Mouse (Mus musculus) hindbrain, embryonic 10.5 days (tissue): ENCODE data around the gene Kdf1. TPM values are rescaled to one million over a fixed set of nuclear protein-coding genes. Genes with fewer than 3 reads are reported as not detected.
A peak's percentile ranks its signal among the peaks of the same experiment; 100 is the strongest.

Source experiments
- DNase-seq: peaks from one replicate; pipeline ENCODE4 v3.0.0-alpha.2; 2017; ENCODE audit warnings: low spot score
- H3K27ac ChIP-seq: fragments of 300-500 bp; sonication (generic); 2 replicates; pipeline ENCODE4 v1.5.1; 2016; ENCODE audit warnings: mild to moderate bottlenecking, moderate library complexity
- H3K27me3 ChIP-seq: fragments of 300-500 bp; sonication (generic); 2 replicates; pipeline ENCODE4 v1.6.1; 2016; ENCODE audit warnings: mild to moderate bottlenecking; ENCODE audit not compliant: poor library complexity, insufficient read depth, severe bottlenecking
- H3K36me3 ChIP-seq: fragments of 300-500 bp; sonication (generic); 2 replicates; pipeline ENCODE4 v1.6.1; 2016; ENCODE audit warnings: mild to moderate bottlenecking, moderate library complexity
- H3K4me1 ChIP-seq: fragments of 300-500 bp; sonication (generic); replicated peaks from 2 replicates; pipeline ENCODE4 v1.6.1; 2016; ENCODE audit warnings: mild to moderate bottlenecking
- H3K4me3 ChIP-seq: fragments of 300-500 bp; sonication (generic); 2 replicates; pipeline ENCODE4 v1.5.1; 2016; ENCODE audit warnings: mild to moderate bottlenecking, moderate library complexity
- H3K9me3 ChIP-seq: fragments of 300-500 bp; sonication (generic); 2 replicates; pipeline ENCODE4 v1.6.1; 2016; ENCODE audit warnings: mild to moderate bottlenecking, moderate library complexity
- WGBS: fragments of 180-500 bp; shearing (Covaris S2); methylation state at CpG from one replicate; pipeline ENCODE4 v1.1.7; 2016; 5-methylcytosine and 5-hydroxymethylcytosine counted together
- polyA plus RNA-seq: library from polyadenylated mRNA; unstranded; fragments of >200 nt; fragmentation: Nextera tagmentation; extraction: Ambion mirVana; gene quantifications from 2 replicates; pipeline ENCODE4 v1.2.1, GENCODE M21; 2016

The Kdf1 gene
- 3.9 and 5.6 TPM in 2 replicates for polyA plus RNA-seq

DNA sequence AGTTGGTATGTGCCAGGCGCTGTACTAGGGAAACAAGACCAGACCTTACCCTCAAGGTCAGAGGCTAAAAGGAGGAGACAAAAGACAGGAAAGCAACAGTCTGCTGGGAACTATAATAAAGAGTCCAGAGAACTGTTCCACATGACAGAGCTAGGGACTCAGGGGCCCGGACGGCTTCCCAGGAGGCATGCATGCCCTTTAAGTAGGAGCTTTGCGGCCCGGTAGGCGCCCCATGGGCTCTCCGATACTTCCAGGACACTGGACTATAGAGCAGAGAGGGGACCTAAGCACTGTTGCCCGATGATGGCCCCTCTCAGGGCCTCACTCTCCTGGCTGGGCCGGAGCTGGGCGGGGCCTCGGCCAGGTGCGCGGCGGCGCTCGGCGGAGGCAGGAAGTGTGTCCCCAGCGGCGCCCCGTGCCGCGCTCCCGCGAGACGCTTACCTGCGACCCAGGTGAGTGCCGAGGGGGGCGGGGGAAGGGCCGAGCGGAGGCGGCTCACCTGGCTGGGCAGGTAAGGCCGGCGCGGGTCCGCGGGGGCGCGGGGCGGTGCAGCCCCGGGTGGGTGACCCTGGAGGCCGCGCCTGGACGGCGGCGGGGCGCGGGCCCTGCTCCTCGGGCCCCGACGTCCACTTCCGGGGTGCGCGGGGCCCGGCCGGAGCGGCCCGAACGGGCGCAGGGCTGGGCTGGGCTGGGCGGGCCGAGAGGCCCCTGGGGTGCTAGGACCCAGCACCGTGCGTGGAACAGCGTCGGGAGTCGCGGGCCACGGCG, at the start of gene Kdf1:
Gene Kdf1 (plus strand): TSS at position 363 of the 768 bp plus-strand sequence.
- no peaks in the 10 kb centered on the region for H3K9me3 ChIP-seq
- DNase-seq: no peak
- H3K4me1 ChIP-seq: peaks cover 9% of the 10 kb centered on the region
- 3% methylated on average over 68 of the region's 69 CpGs for WGBS
- peak within 1 kb of the TSS; percentile 51 for H3K4me3 ChIP-seq
- H3K36me3 ChIP-seq: no peaks in the 10 kb centered on the region
- H3K27me3 ChIP-seq: peaks cover 56% of the 10 kb centered on the region
- H3K27ac ChIP-seq: peak within 1 kb of the TSS; percentile 59

DNA sequence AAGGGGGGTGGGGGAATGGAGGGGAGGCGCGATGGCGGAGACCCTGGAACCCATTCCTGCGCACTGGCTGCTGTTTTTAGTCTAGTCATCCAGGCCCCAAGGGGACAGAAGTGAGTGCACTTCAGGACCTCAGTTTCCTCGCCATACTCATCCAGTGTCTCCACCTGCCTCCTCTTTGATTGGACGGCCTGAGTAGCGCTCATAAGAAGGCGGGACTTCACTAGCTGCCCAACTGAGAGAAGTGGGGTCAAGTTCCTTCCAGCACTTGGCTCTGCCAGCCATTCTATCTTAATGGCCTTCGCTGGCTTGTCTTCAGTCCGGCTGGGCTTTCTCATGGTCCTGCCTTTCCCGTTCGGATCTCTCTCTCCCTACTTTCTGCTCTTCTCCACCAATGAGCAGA, 49.6 kb upstream of the Kdf1 start:
- Histone ChIP-seq H3K4me1 (peaks cover 21% of the 10 kb centered on the region), H3K4me3 (peak overlapping the region; percentile 58; the same call in 1 of the 2 replicates)
- 21% methylated on average over 12 of the region's 12 CpGs for WGBS

GRCm38 (mm10) chr4:133471135-133471821, 47.5 kb upstream of the Kdf1 start:
- peaks cover 5% of the 10 kb centered on the region for H3K9me3 ChIP-seq
- no peak for DNase-seq
- H3K4me1 ChIP-seq: peaks cover 21% of the 10 kb centered on the region
- no peaks in the 10 kb centered on the region for H3K36me3 ChIP-seq
- peaks cover 36% of the 10 kb centered on the region for H3K27me3 ChIP-seq
- no peak overlapping the region for H3K4me3 ChIP-seq
- no peak overlapping the region for H3K27ac ChIP-seq
- 79% methylated on average over 7 of the region's 7 CpGs for WGBS

More for the DNA sequence above, 49.6 kb upstream of the Kdf1 start:
- Histone ChIP-seq H3K27me3 (peaks cover 31% of the 10 kb centered on the region), H3K9me3 (peaks cover 5% of the 10 kb centered on the region), H3K27ac (no peak overlapping the region), H3K36me3 (no peaks in the 10 kb centered on the region)
- DNase-seq: no peak

DNA sequence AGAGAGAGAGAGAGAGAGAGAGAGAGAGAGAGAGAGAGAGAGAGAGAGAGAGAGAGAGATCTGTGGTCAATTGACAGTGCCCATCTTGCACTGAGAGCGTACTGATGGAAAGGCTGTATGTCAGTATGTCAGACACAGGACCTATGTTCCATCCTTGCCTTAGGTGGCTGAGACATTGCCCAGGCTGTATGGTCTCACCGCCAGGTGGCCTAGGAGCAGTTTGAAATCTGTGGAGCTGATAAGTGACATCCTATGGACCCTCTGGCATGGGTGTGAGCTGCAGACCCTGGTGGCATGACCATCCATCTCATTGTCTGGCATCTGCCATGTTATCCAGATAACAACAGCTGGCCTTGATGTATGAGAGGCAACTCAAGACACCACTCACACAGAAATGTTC, 44.9 kb upstream of the Kdf1 start:
- Histone ChIP-seq H3K4me1 (peaks cover 9% of the 10 kb centered on the region), H3K27ac (no peak overlapping the region), H3K4me3 (no peak overlapping the region), H3K9me3 (peaks cover 5% of the 10 kb centered on the region), H3K36me3 (no peaks in the 10 kb centered on the region), H3K27me3 (peaks cover 44% of the 10 kb centered on the region)
- WGBS: 76% methylated on average over 2 of the region's 2 CpGs
- DNase-seq: no peak

DNA sequence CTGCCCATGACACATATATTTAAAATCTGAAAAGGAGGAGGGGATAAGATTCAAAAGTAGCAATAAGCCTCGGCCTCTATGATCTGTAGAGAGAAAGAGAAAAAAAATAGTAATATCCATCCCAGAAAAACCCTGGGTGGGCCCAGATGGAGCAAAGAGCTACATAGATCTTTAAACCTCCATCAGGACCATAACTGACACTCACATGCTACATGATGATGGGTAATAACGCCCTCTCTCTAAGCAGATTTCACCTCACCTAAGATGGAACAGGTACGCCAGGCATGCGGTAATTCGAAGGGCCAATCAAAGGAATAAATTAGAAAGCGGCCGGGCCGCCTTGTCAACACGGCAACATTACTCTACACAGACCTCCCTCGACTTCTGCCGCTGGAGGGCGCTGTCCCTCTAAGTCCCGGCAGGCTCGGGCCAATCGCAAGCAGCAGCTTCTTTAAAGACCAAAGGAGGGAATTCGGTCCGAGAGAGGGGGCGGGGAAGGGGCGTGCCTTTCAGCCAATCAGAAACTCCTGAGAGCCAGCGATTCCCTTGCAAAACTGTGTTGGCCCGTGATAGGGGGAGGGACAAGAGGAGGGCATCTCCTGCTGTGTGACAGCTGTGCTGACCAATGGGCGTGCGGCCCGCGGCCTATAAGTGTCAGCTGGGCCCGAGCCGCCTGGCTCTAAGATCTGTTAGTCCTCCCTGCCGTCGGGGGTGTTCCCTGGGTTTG, 39.1 kb upstream of the Kdf1 start, which contains the start of gene Tent5b:
Gene Tent5b (plus strand): TSS at position 675 of the 727 bp plus-strand sequence.
- H3K27me3 ChIP-seq: peaks cover 73% of the 10 kb centered on the region
- peak within 1 kb of the TSS; percentile 68 for H3K27ac ChIP-seq
- peak; percentile 99 for DNase-seq
- 3% methylated on average over 29 of the region's 29 CpGs for WGBS
- H3K9me3 ChIP-seq: no peaks in the 10 kb centered on the region
- H3K4me1 ChIP-seq: peaks cover 28% of the 10 kb centered on the region
- H3K36me3 ChIP-seq: no peaks in the 10 kb centered on the region
- H3K4me3 ChIP-seq: peak within 1 kb of the TSS; percentile 57

DNA sequence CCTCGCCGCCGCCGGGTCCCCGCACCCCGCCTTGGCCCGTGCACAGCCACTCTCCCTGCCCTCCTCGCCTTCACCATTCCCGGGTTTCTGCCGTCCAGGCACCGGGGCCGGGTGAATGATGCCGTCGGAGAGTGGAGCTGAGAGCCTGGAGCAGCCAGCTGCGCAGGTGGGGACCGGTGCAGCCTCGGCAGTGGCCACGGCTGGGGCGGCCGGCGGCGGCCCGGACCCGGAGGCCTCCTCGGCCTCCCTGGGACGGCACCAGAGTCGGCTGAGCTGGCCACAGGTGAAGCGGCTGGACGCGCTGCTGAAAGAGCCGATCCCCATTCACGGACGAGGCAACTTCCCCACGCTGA, 38.6 kb upstream of the Kdf1 start:
- Histone ChIP-seq H3K4me1 (peaks cover 31% of the 10 kb centered on the region), H3K4me3 (peak overlapping the region; percentile 57), H3K36me3 (no peaks in the 10 kb centered on the region), H3K27ac (peak overlapping the region; percentile 68), H3K27me3 (peaks cover 75% of the 10 kb centered on the region), H3K9me3 (no peaks in the 10 kb centered on the region)
- WGBS: 5% methylated on average over 34 of the region's 34 CpGs
- DNase-seq: no peak

- Histone ChIP-seq H3K27me3 (peaks cover 72% of the 10 kb centered on the region), H3K36me3 (no peaks in the 10 kb centered on the region), H3K9me3 (no peaks in the 10 kb centered on the region), H3K4me1 (peaks cover 31% of the 10 kb centered on the region), H3K27ac (no peak overlapping the region), H3K4me3 (peak overlapping the region; percentile 57)
- WGBS: 45% methylated on average over 6 of the region's 6 CpGs
- no peak for DNase-seq
Measured at GRCm38 (mm10) chr4:133480754-133481153, 38.0 kb upstream of the Kdf1 start.

DNA sequence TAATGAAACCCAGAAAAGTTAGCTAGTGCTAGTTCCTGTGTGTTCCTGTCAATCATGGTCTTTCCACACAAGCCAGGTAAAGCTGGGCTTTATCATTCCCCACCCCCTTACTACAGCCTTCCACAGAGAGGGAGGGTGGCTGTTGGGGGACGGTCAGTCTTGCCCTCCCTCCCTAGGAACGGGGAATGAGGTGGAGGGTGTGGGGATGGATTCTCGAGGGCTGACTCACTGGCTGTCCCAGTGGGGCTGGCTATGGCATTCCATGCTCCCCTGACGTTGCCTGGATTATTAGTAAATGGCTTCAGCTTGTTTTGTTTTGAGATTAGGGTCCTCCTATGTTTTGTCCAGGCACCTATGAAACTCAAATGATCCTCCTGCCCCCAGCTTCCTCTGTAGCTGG, 37.3 kb upstream of the Kdf1 start:
- H3K36me3 ChIP-seq: no peaks in the 10 kb centered on the region
- no peak for DNase-seq
- peaks cover 69% of the 10 kb centered on the region for H3K27me3 ChIP-seq
- 36% methylated on average over 4 of the region's 4 CpGs for WGBS
- peaks cover 31% of the 10 kb centered on the region for H3K4me1 ChIP-seq
- H3K9me3 ChIP-seq: no peaks in the 10 kb centered on the region
- no peak overlapping the region for H3K27ac ChIP-seq
- no peak overlapping the region for H3K4me3 ChIP-seq

- no peak overlapping the region for H3K27ac ChIP-seq
- no peaks in the 10 kb centered on the region for H3K9me3 ChIP-seq
- no peaks in the 10 kb centered on the region for H3K36me3 ChIP-seq
- no peak overlapping the region for H3K4me3 ChIP-seq
- H3K4me1 ChIP-seq: peaks cover 31% of the 10 kb centered on the region
- no peak for DNase-seq
- H3K27me3 ChIP-seq: peaks cover 62% of the 10 kb centered on the region
- WGBS: 82% methylated on average over 3 of the region's 3 CpGs
Measured at GRCm38 (mm10) chr4:133482479-133482878, 36.3 kb upstream of the Kdf1 start.

DNA sequence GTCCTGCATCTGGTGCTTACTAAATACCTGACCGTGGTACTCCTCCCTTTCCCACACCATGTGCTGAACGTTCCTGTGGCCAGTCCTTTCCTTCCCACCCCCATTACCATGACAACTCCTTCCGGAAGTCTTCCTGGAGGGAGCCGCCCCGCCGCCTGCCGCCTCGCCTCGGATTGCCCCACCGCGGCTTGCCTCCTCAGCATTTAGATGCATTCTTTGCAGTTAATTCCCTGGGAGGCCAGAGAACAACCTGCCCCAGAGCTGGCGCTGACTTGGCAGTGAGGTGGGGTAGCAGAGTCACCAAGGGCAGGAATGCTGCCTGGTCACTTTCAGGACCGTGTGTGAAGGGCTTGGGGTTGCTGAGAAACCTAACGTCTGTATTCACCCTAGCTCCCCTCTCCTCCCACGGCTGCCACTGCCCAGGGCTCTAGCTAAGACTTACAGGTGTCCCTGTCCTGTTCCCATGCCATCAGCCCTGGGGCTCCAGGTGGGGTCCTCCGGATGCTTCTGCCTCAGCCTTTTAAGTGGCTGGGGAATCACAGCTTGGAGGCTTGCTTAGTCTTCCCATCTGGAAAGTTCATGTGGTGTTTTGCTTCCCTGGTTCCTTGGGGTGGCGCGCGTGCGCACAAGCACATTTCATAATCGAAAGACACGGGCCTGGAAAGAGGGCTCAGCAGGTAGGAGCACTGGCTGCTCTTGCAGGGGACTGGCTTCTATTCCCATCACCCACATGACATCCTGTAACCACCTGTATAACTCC, 34.3 kb upstream of the Kdf1 start:
- Histone ChIP-seq H3K36me3 (no peaks in the 10 kb centered on the region), H3K4me3 (peak overlapping the region; percentile 38), H3K4me1 (peaks cover 36% of the 10 kb centered on the region), H3K9me3 (no peaks in the 10 kb centered on the region), H3K27ac (0 out of 2 replicates have a peak overlapping the region, but pooled peaks have one; percentile 51), H3K27me3 (peaks cover 47% of the 10 kb centered on the region)
- WGBS: 10% methylated on average over 22 of the region's 22 CpGs
- DNase-seq: no peak

- no peak for DNase-seq
- Histone ChIP-seq H3K9me3 (no peaks in the 10 kb centered on the region), H3K4me1 (peaks cover 28% of the 10 kb centered on the region), H3K4me3 (no peak overlapping the region), H3K27ac (no peak overlapping the region), H3K27me3 (peaks cover 38% of the 10 kb centered on the region), H3K36me3 (no peaks in the 10 kb centered on the region)
- 90% methylated on average over 28 of the region's 28 CpGs for WGBS
Measured at GRCm38 (mm10) chr4:133485691-133486425, 32.9 kb upstream of the Kdf1 start.
